Mouse (Mus musculus): ENCODE measurements around the gene Catsperz. TPM values are rescaled to one million over a fixed set of nuclear protein-coding genes. Genes with fewer than 3 reads are reported as not detected.

Catsperz gene
- 0.11 and 2.8 TPM in 2 replicates for polyA plus RNA-seq (2012; rRNA removed; ENCODE audit: low replicate concordance)

GRCm38 (mm10) chr19:6925307-6925573 is at the start of gene Catsperz:
Gene Catsperz (minus strand): TSS chr19:6925380.

GRCm38 (mm10) chr19:6974211-6975205 is 49.3 kb upstream of the Catsperz start, which contains the start of gene Ppp1r14b:
Gene Ppp1r14b (plus strand): TSS chr19:6974968.

GRCm38 (mm10) chr19:6942249-6942691 is 17.1 kb upstream of the Catsperz start, which contains the start of gene Gpr137:
Gene Gpr137 (minus strand): TSS chr19:6942480.

GRCm38 (mm10) chr19:6941372-6942248 is 16.4 kb upstream of the Catsperz start, which contains the start of gene Bad:
Gene Bad (plus strand): TSS chr19:6941861.

GRCm38 (mm10) chr19:6934195-6934977 is 9.2 kb upstream of the Catsperz start, which contains the start of gene Kcnk4:
Gene Kcnk4 (minus strand): TSS chr19:6934515.

GRCm38 (mm10) chr19:6921647-6922567 is 3.3 kb downstream of the Catsperz start, which contains the start of gene Esrra:
Gene Esrra (minus strand): TSS chr19:6921813.

GRCm38 (mm10) chr19:6909507-6910289 is 15.5 kb downstream of the Catsperz start, which contains the start of the genes Trmt112 and Prdx5:
Gene Trmt112 (plus strand): TSS chr19:6909698.
Gene Prdx5 (minus strand): TSS chr19:6910106.

Other genes starting within 250 kb of the Catsperz start
- 35.7 and 47.9 TPM in 2 replicates for gene Rps6ka4, start 84.7 kb downstream of the Catsperz start, polyA plus RNA-seq (2012; rRNA removed; ENCODE audit: low replicate concordance)
- gene Ccdc88b, start 67.2 kb downstream of the Catsperz start, polyA plus RNA-seq (2012; rRNA removed; ENCODE audit: low replicate concordance), result 3.9 and 11.2 TPM in 2 replicates
- 91.6 and 154 TPM in 2 replicates for gene Trmt112, start 15.7 kb downstream of the Catsperz start, polyA plus RNA-seq (2012; rRNA removed; ENCODE audit: low replicate concordance)
- 149 and 307 TPM in 2 replicates for gene Prdx5, start 15.3 kb downstream of the Catsperz start, polyA plus RNA-seq (2012; rRNA removed; ENCODE audit: low replicate concordance)
- gene Esrra, start 3.6 kb downstream of the Catsperz start, polyA plus RNA-seq (2012; rRNA removed; ENCODE audit: low replicate concordance), result 52.6 and 64.4 TPM in 2 replicates
- gene Kcnk4, start 9.1 kb upstream of the Catsperz start, polyA plus RNA-seq (2012; rRNA removed; ENCODE audit: low replicate concordance), result 0.50 TPM in 1 of 2 replicates, not detected in the other
- gene Bad, start 16.5 kb upstream of the Catsperz start, polyA plus RNA-seq (2012; rRNA removed; ENCODE audit: low replicate concordance), result 80.9 and 93.8 TPM in 2 replicates
- 85.5 and 94.5 TPM in 2 replicates for gene Gpr137, start 17.1 kb upstream of the Catsperz start, polyA plus RNA-seq (2012; rRNA removed; ENCODE audit: low replicate concordance)
- 90.2 and 135 TPM in 2 replicates for gene Ppp1r14b, start 49.6 kb upstream of the Catsperz start, polyA plus RNA-seq (2012; rRNA removed; ENCODE audit: low replicate concordance)
- 70.5 and 107 TPM in 2 replicates for gene Plcb3, start 51.1 kb upstream of the Catsperz start, polyA plus RNA-seq (2012; rRNA removed; ENCODE audit: low replicate concordance)
- gene Fkbp2, start 55.1 kb upstream of the Catsperz start, polyA plus RNA-seq (2012; rRNA removed; ENCODE audit: low replicate concordance), result 50.8 and 52.3 TPM in 2 replicates
- gene Vegfb, start 62.3 kb upstream of the Catsperz start, polyA plus RNA-seq (2012; rRNA removed; ENCODE audit: low replicate concordance), result 80.4 and 191 TPM in 2 replicates
- gene Dnajc4, start 67.2 kb upstream of the Catsperz start, polyA plus RNA-seq (2012; rRNA removed; ENCODE audit: low replicate concordance), result 62.4 and 78.9 TPM in 2 replicates
- 33.0 and 41.1 TPM in 2 replicates for gene Nudt22, start 70.7 kb upstream of the Catsperz start, polyA plus RNA-seq (2012; rRNA removed; ENCODE audit: low replicate concordance)
- gene Trpt1, start 70.8 kb upstream of the Catsperz start, polyA plus RNA-seq (2012; rRNA removed; ENCODE audit: low replicate concordance), result 17.9 and 28.2 TPM in 2 replicates
- 15.6 and 20.8 TPM in 2 replicates for gene Fermt3, start 94.1 kb upstream of the Catsperz start, polyA plus RNA-seq (2012; rRNA removed; ENCODE audit: low replicate concordance)
- 43.5 and 72.9 TPM in 2 replicates for gene Stip1, start 114.6 kb upstream of the Catsperz start, polyA plus RNA-seq (2012; rRNA removed; ENCODE audit: low replicate concordance)
- 29.4 and 43.1 TPM in 2 replicates for gene Macrod1, start 131.4 kb upstream of the Catsperz start, polyA plus RNA-seq (2012; rRNA removed; ENCODE audit: low replicate concordance)
- 0.29 and 3.7 TPM in 2 replicates for gene Flrt1, start 180.3 kb upstream of the Catsperz start, polyA plus RNA-seq (2012; rRNA removed; ENCODE audit: low replicate concordance)

Data from subcutaneous adipose tissue, adult 2 months (tissue).